Mouse (Mus musculus): Measurements from ENCODE around the gene Erc1.
"Not testable (repeated sequence)": the region's sequence is repeated elsewhere in the genome, so short reads cannot be mapped to it uniquely, and the experiment has no call there.

Gene Erc1

GRCm38 (mm10) chr6:119712486-119712885 is 135.5 kb downstream of the Erc1 start:
- in situ Hi-C loops (cut with MboI, MseI), result no loop called here

DNA sequence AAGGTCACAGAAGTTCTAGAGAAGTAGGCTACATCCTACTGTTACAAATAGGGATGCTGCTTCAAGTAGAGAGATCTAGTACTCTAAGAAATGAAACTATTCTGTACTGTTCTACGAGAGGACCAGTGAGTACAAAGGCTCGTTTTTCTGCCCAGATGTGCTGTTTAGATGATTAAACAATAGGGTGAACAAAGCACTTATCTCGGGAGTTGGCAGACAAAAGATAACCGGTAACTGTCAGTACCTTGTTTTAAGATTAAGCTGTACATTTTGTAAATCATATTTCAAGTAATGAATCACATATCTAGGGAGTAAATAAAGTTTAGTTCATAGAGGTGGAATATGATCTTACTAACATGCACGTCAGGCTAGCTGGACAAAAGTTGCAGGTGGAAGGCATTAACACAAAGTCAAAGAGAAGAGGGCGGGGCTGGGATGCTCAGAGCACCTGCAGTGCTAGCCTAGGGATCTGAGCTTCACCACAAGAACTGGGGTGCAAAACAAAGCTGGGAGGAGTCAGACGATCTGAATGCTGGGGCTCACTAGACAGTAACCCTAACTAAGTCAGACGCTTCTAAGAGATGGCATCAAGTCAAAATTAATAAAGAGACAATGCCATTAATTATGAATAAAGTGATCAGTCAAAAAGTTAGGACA is 136.2 kb downstream of the Erc1 start:
- in situ Hi-C loops (cut with MboI, MseI), result no loop called here

DNA sequence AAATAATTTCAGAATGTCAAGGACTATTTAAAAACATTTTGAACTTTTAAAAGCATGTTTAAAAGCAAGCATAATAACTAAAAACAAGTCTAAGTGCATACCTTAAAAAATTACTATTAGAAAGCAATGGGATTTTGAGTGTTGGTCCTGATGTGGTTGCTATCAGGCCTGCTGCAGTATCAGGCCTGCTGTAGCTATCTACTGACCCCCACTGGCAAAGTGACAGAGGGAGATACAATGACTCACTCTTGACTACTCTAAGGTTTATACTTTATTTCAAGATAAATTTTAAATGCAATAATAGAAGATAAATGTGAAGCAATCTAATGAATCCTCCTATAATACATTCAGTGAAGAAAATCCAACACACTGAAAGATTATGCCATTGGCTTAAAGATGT is 138.4 kb downstream of the Erc1 start:
- in situ Hi-C loops (cut with MboI, MseI), result no loop called here

GRCm38 (mm10) chr6:119707911-119708310 is 140.1 kb downstream of the Erc1 start:
- in situ Hi-C loops (cut with MboI, MseI), result no loop called here

DNA sequence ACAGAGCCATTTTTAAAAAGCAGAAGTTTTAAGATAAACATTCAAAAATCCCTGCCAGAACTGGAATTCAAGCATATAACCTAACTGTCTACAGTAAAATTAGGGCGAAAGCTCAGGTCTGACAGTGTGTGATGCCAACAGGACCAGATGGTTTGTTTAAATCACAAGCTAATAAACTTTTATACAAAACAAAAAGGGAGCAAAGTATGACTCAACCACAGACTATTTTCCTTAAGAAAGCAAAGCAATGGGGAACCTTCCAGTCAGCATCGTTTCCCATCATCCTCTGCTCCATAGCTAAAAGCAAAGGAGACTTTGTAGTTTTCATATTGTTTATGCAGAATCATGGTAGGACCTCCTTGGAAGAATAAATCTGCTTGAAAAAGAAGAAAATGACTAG is 143.1 kb downstream of the Erc1 start:
- in situ Hi-C loops (cut with MboI, MseI), result no loop called here

GRCm38 (mm10) chr6:119692754-119693153 is 155.2 kb downstream of the Erc1 start:
- in situ Hi-C loops (cut with MboI, MseI), result no loop called here

DNA sequence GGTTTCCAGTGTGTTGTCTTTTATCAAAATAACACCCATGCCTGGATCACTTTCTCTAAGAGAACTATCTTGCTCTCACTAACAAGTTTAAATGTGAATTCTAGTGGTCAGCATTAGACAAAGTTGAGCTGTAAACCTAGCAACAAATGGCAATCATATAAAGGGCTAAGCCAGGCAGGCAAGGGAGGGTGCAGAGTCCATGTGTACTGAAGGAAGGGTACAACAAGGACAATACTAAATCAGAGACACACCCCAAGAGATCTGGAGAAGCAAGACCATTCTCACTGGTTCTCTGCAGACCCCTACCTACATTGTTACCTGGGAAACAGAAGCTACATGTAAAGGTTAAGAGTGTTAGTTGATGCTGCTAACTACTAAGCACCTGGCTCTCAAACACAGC is 161.5 kb downstream of the Erc1 start:
- in situ Hi-C loops (cut with MboI, MseI), result loop anchor here (10.0 kb wide), 1 partner anchor 1512 kb away; no protein-coding TSS in a partner anchor

DNA sequence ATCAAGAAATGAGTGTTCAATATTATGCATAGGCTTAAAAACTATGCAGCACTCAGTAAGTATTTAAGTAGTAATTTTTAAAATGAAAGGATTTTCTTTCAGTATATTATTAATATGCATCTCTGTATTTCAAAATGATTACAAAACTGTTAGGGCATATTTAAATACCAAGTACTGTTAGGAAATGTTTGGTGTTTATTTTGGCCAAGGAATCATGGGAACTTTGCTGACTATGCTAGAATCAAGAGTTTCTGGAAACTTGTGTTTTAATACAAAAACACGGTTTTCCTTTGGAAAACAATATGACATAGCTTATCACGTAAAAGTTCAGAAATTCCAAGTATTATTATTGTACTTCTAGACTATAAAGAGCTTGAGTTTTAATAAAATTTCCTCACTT is 167.2 kb downstream of the Erc1 start:
- in situ Hi-C loops (cut with MboI, MseI), result loop anchor here (10.0 kb wide), 1 partner anchor 1506 kb away; no protein-coding TSS in a partner anchor

DNA sequence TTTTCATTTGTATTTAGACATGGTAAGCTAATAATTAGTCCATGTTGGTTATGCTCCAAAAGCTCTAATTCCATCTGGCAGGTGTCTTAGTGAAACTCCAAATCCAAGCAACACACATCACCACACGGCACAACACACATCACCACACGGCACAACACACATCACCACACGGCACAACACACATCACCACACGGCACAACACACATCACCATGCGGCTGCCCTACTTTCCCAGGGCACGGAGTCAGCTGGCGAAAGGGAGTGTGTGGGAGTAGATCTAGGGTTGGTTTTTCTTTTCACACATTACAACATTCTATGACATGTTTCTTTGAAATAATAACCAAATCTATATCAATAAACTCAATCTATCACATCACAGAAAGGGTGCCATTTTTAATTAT is 173.2 kb downstream of the Erc1 start:
- in situ Hi-C loops (cut with MboI, MseI), result no loop called here

GRCm38 (mm10) chr6:119674201-119674810 is 173.7 kb downstream of the Erc1 start:
- in situ Hi-C loops (cut with MboI, MseI), result no loop called here

DNA sequence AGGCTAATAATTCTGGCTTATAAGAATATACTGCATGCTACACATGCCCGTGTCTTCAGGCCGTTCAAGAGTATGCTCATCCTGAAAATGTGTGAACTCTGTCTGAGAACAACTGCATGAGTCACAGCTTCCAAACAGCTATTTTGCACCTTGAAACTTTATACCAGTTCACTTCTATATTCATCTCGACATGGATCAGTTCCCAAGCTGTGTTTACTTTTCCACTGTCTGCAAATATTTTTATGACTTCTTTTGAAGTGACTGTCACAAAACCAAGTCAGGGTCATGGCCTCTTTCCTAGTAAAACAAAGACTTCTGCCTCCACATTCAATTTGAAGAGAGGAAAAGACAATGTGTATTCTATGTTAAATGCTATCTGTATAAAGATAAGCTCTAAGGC is 178.2 kb downstream of the Erc1 start:
- in situ Hi-C loops (cut with MboI, MseI), result no loop called here

- in situ Hi-C loops (cut with MboI, MseI), result no loop called here
Observed at GRCm38 (mm10) chr6:119662936-119663335, 185.0 kb downstream of the Erc1 start.

GRCm38 (mm10) chr6:119661081-119661493 is 186.9 kb downstream of the Erc1 start:
- in situ Hi-C loops (cut with MboI, MseI), result no loop called here

DNA sequence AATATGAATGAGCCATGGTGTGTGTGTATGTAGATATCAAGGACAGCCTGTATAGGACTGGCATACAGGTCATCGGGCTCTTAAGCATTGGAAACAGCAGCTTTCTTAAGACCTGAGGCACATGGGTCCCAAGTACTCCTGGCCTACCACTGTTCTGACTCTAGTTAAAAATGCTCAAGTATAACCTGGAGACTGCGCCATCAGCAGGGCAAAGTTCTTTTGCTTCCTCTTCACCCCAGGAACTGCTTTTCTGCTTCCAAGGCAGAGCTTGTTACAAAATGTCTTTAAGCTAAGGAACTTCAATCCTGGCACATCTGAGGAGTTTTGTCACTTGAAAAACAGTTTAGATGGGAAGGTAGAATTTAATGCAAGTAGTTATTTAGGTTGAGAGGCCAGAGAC is 189.5 kb downstream of the Erc1 start:
- in situ Hi-C loops (cut with MboI, MseI), result no loop called here

GRCm38 (mm10) chr6:119657418-119658178 is 190.4 kb downstream of the Erc1 start:
- in situ Hi-C loops (cut with MboI, MseI), result no loop called here

DNA sequence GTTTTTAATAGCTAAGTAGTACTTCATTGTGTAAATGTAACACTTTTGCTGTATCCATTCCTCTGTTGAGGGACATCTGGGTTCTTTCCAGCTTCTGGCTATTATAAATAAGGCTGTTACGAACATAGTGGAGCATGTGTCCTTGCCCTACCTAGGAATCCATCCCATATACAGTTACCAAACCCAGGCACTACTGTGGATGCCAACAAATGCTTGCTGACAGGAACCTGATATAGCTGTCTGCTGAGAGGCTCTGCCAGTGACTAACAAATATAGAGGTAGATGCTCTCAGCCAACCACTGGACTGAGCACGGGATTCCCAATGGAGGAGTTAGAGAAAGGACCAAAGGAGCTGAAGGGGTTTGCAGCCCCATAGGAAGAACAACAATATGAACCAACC is 193.2 kb downstream of the Erc1 start:
- in situ Hi-C loops (cut with MboI, MseI), result not testable (repeated sequence)

- in situ Hi-C loops (cut with MboI, MseI), result no loop called here
Observed at GRCm38 (mm10) chr6:119643880-119644460, 204.0 kb downstream of the Erc1 start.

GRCm38 (mm10) chr6:119643178-119643728 is 204.7 kb downstream of the Erc1 start:
- in situ Hi-C loops (cut with MboI, MseI), result no loop called here

DNA sequence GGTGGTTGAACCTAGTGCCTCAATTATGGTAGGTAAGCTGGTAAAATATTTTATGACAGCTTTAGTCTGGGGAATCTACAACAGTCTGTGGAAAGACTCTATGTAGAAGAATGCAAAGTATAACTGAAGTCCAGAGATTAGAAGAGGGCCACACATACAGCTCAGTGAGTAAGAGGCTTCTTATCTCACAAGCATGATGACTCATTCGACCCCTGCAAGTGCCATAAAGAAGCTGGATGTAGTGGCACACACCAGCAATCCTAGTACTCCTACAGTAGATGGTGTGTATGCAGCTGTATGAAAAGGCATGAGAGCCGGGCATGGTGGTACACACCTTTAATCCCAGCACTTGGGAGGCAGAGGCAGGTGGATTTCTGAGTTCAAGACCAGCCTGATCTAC is 205.2 kb downstream of the Erc1 start:
- in situ Hi-C loops (cut with MboI, MseI), result no loop called here

GRCm38 (mm10) chr6:119635629-119636028 is 212.3 kb downstream of the Erc1 start:
- in situ Hi-C loops (cut with MboI, MseI), result no loop called here

DNA sequence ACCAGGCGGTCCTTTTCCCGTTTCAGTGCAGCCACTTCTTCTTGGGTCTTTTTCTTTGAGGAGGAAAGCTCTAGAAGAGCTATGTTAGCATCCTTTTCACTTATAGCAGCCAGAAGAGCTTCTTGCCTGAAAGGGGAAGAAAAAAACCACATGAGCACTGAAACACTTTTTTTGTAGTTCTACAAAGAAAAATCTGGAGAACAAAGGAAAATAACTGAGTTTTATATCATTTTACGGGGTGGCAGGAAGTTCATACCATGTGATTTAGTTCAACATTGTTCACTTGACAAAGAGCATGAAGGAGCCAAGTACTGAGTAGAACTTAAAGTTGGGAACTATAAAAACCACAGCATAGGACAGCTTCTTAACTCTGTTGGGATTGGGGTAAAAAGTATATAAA is 217.3 kb downstream of the Erc1 start:
- in situ Hi-C loops (cut with MboI, MseI), result no loop called here

DNA sequence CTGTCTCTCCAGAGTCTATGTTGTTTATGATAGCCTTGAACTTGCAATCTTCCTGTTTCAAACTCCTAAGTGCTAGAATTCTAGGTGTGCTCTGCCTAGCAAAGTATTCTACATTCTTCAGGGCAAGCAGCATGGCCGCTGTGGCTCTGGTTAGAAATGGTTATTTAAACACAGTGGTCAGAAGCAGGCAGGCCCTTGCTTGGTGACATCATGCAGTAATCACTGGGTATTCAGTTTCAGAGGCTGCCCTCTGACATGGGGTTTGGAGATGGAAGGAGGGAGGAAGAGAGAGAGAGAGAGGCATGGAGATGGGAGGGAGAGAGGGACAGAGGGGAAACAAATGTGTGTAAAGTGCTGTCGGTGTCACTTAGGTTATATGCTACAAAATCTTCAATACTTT is 246.6 kb downstream of the Erc1 start:
- in situ Hi-C loops (cut with MboI, MseI), result no loop called here
